ENCODE assay signal across 29 mouse cellular contexts in the genomic region with DNA sequence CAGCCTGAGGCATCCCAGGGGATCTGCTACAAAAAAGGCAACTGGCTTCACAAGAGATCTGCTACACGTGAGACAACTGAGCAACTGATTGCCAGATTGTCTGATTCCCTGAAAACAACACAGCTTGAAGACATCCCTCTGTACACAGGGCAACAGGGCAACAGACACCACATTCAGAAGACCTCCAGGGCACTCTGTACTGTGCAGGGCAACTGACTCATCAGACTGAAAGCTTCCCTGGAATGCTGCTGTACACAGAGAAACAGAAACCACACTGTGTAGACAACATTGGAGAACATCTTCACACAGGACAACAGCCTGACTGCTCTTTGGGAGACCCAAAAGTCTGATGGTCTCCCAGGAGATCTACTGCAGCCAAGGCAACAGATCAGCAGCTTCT.
"Had no signal": no experiment of that assay in that cellular context is flagged by ENCODE, and none has a peak within 500 bp of the region (broad histone marks: within the 10 kb centered on the region; RNA-seq: fewer than 3 reads in every experiment).

No protein-coding gene starts in this region.

- H3K27me3 ChIP-seq: heart, embryonic 12.5 days; heart, embryonic 13.5 days; heart, embryonic 15.5 days; hindbrain, embryonic 12.5 days; hindbrain, embryonic 13.5 days; hindbrain, embryonic 15.5 days; intestine, embryonic 15.5 days; kidney, embryonic 15.5 days had no signal

- DNase-seq: heart, postnatal 10 days; heart, postnatal 14 days; heart, postnatal 36 days; heart, postnatal 4 days; kidney, adult 11 months; kidney, adult 18-20 months; kidney, adult 2 months; kidney, adult 8-10 months; kidney, adult 9 months; kidney, postnatal 10 days; kidney, postnatal 14 days; kidney, postnatal 25 days; kidney, postnatal 36 days; kidney, postnatal 4 days; layer of hippocampus, adult 9-11 months; layer of hippocampus, postnatal 36 days had no signal

- ATAC-seq: hindbrain, embryonic 16.5 days; hindbrain, postnatal 0 days; inflammation-experienced regulatory T-cells, adult 6 months; intestine, embryonic 15.5 days; intestine, embryonic 16.5 days; intestine, postnatal 0 days had no signal
